Mouse (Mus musculus) heart, adult 2 months (tissue): ENCODE data around the gene Tbc1d22a.

Experiments
- CTCF ChIP-seq: fragments of 200-600 bp; IDR thresholded peaks from 2 replicates; pipeline ENCODE4 v1.8.1; 2022; ENCODE audit warnings: antibody characterized with exemption, mild to moderate bottlenecking, moderate library complexity
- EP300 ChIP-seq: fragments of 200-500 bp; IDR thresholded peaks from 2 replicates; pipeline ENCODE4 v1.6.1; 2011; ENCODE audit warnings: low read depth, low read length, control low read depth; ENCODE audit not compliant: insufficient read depth
- POLR2A ChIP-seq: fragments of 200-500 bp; IDR thresholded peaks from 2 replicates; pipeline ENCODE4 v1.6.1; 2011; ENCODE audit warnings: mild to moderate bottlenecking, low read depth, low read length, control low read depth; ENCODE audit not compliant: insufficient read depth

GRCm38 (mm10) chr15:86496209-86496608 is 281.9 kb downstream of the Tbc1d22a start:
- TF ChIP-seq CTCF (no peak), POLR2A (no peak), EP300 (no peak)
